In genomic region chr6:146126823-146127681, GRCm38 (mm10) we compare ENCODE assay signal across 8 mouse cellular contexts.
DNase-seq lines count a peak whose midpoint lies in the region; ATAC-seq and TF ChIP-seq lines count a peak whose summit lies in the region.
"Had no signal": no experiment of that assay in that cellular context is flagged by ENCODE, and none has a peak within 500 bp of the region (broad histone marks: within the 10 kb centered on the region; RNA-seq: fewer than 3 reads in every experiment).

No protein-coding gene starts in this region.

- H3K9me3 ChIP-seq in liver, embryonic 12.5 days (replicated peaks): no peaks in the 10 kb centered on the region; the same call in 1 of the 2 replicates
- no peaks in the 10 kb centered on the region for H3K9me3 ChIP-seq in limb, embryonic 10.5 days (replicated peaks)

- TF ChIP-seq POLR2A in liver, adult 2 months (IDR thresholded peaks at IDR 0.05; ENCODE audit: extremely low read depth, insufficient read depth, low read length): no peak

- H3K4me2 ChIP-seq in liver, embryonic 12.5 days: no peak overlapping the region
- H3K4me2 ChIP-seq: lung, embryonic 14.5 days had no signal

- intact Hi-C loops in gastrocnemius, adult 2 months (cut with DNase I): loop anchor here (5.0 kb wide), 1 partner anchor 35 kb away; no protein-coding TSS in a partner anchor

- 25% methylated on average over 12 of the region's 12 CpGs for WGBS in liver, adult 2 months
- WGBS in liver, embryonic 12.5 days (ENCODE audit: insufficient replicate concordance): 69% methylated on average over 12 of the region's 12 CpGs
- 91% methylated on average over 12 of the region's 12 CpGs for WGBS in limb, embryonic 10.5 days

- H3K9ac ChIP-seq in liver, adult 2 months (ENCODE audit: low read depth, low read length): no peak overlapping the region
- no peak overlapping the region for H3K9ac ChIP-seq in liver, embryonic 12.5 days
- H3K9ac ChIP-seq: lung, embryonic 14.5 days had no signal

- DNase-seq in liver, adult 2 months (ENCODE audit: extremely low read depth, low read depth, low spot score): peak; percentile 90
- DNase-seq in cerebellum, adult 18-20 months: peak; percentile 89 to 93
- peak; percentile 86 for DNase-seq in gastrocnemius, adult 2 months
- DNase-seq in limb, embryonic 10.5 days (ENCODE audit: low spot score): peak; percentile 23
- DNase-seq in right cerebral cortex, postnatal 36 days (ENCODE audit: low spot score in 2 of 2): no peak
- DNase-seq: lung, embryonic 14.5 days had no signal

- H3K27ac ChIP-seq in liver, adult 2 months (replicated peaks; ENCODE audit: insufficient read depth, low read depth, low read length): no peak overlapping the region; the same call in 1 of the 2 replicates
- H3K27ac ChIP-seq in liver, embryonic 12.5 days: no peak overlapping the region
- H3K27ac ChIP-seq in gastrocnemius, adult 2 months: peak overlapping the region; percentile 46; the same call in 1 of the 2 replicates
- H3K27ac ChIP-seq in limb, embryonic 10.5 days: no peak overlapping the region

- no peak overlapping the region for H3K4me3 ChIP-seq in liver, adult 2 months (ENCODE audit: insufficient read depth, low read depth, low read length)
- no peak overlapping the region for H3K4me3 ChIP-seq in liver, embryonic 12.5 days
- H3K4me3 ChIP-seq in gastrocnemius, adult 2 months: no peak overlapping the region
- H3K4me3 ChIP-seq in limb, embryonic 10.5 days: no peak overlapping the region

- peaks cover 13% of the 10 kb centered on the region for H3K4me1 ChIP-seq in liver, adult 2 months (ENCODE audit: control insufficient read depth, insufficient read depth, low read length)
- no peaks in the 10 kb centered on the region for H3K4me1 ChIP-seq in liver, embryonic 12.5 days
- no peaks in the 10 kb centered on the region for H3K4me1 ChIP-seq in limb, embryonic 10.5 days

- no peaks in the 10 kb centered on the region for H3K36me3 ChIP-seq in liver, adult 2 months (ENCODE audit: control insufficient read depth, insufficient read depth, low read length)
- H3K36me3 ChIP-seq in liver, embryonic 12.5 days: no peaks in the 10 kb centered on the region
- no peaks in the 10 kb centered on the region for H3K36me3 ChIP-seq in limb, embryonic 10.5 days

- ATAC-seq in liver, embryonic 12.5 days: no peak
- ATAC-seq in inflammation-experienced regulatory T-cells, adult 6 months: no peak

- no peaks in the 10 kb centered on the region for H3K79me2 ChIP-seq in liver, adult 2 months (ENCODE audit: control insufficient read depth, insufficient read depth, low read length)

- no peak for TF ChIP-seq CTCF in liver, adult 2 months (IDR thresholded peaks at IDR 0.05; ENCODE audit: low read depth, low read length)
- TF ChIP-seq CTCF in gastrocnemius, adult 2 months (IDR thresholded peaks at IDR 0.05): no peak

- H3K27me3 ChIP-seq in liver, adult 2 months (ENCODE audit: control insufficient read depth, insufficient read depth, low read length): no peaks in the 10 kb centered on the region
- no peaks in the 10 kb centered on the region for H3K27me3 ChIP-seq in liver, embryonic 12.5 days (replicated peaks)
- H3K27me3 ChIP-seq in limb, embryonic 10.5 days (ENCODE audit: low read depth, poor library complexity, severe bottlenecking): no peaks in the 10 kb centered on the region

Comparison
In these comparisons a context has a peak if more than half of its experiments do, and no peak if none do; other contexts are left out.
1. DNase-seq: peak in liver, adult 2 months (single experiment), cerebellum, adult 18-20 months (2 of 2), gastrocnemius, adult 2 months (single experiment) and limb, embryonic 10.5 days (single experiment); none in right cerebral cortex, postnatal 36 days (0 of 2).